8 mouse cellular contexts compared by ENCODE assay signal in the genomic region with DNA sequence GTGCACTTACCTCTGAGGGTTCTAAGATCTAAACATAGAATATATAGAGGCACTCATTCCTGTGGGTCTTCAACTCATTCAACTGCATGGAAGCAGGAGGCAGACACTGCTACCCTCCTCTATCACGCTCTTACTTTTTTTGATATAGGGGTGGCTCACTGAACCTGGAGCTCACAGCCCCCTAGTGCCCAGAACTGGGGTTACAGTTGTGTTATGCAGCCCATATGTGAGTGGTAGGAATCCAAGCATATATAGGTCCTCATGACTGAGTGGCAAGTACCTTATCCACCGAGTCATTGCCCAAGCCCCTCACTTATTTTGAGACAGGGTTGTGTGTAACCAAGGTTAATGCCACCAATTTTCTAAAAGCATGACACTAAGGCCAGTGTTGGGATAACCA. TPM values are rescaled to one million over a fixed set of nuclear protein-coding genes. Genes with fewer than 3 reads are reported as not detected.
DNase-seq lines count a peak whose midpoint lies in the region; ATAC-seq and TF ChIP-seq lines count a peak whose summit lies in the region.

No protein-coding gene starts in this region.

- no peak overlapping the region for H3K4me3 ChIP-seq in forebrain, embryonic 14.5 days (ENCODE audit: low read depth, low read length)
- no peak overlapping the region for H3K4me3 ChIP-seq in forebrain, embryonic 10.5 days
- no peak overlapping the region for H3K4me3 ChIP-seq in midbrain, postnatal 0 days (ENCODE audit: low read depth, low read length)
- H3K4me3 ChIP-seq in midbrain, embryonic 11.5 days (ENCODE audit: low read depth, low read length), result no peak overlapping the region
- H3K4me3 ChIP-seq in liver, adult 2 months (ENCODE audit: insufficient read depth, low read depth, low read length), result no peak overlapping the region
- no peak overlapping the region for H3K4me3 ChIP-seq in thymus, adult 2 months (ENCODE audit: control insufficient read depth, insufficient read depth, low read length)
- H3K4me3 ChIP-seq in forebrain, embryonic 13.5 days, result no peak overlapping the region

- H3K27me3 ChIP-seq in forebrain, embryonic 14.5 days (replicated peaks; ENCODE audit: control insufficient read depth, insufficient read depth, low read length), result no peaks in the 10 kb centered on the region
- H3K27me3 ChIP-seq in forebrain, embryonic 10.5 days (ENCODE audit: poor library complexity, severe bottlenecking), result no peaks in the 10 kb centered on the region
- H3K27me3 ChIP-seq in midbrain, postnatal 0 days (ENCODE audit: insufficient read depth, low read length), result no peaks in the 10 kb centered on the region
- no peaks in the 10 kb centered on the region for H3K27me3 ChIP-seq in midbrain, embryonic 11.5 days (ENCODE audit: control insufficient read depth, insufficient read depth, low read length)
- H3K27me3 ChIP-seq in liver, adult 2 months (ENCODE audit: control insufficient read depth, insufficient read depth, low read length), result no peaks in the 10 kb centered on the region
- no peaks in the 10 kb centered on the region for H3K27me3 ChIP-seq in thymus, adult 2 months (ENCODE audit: control insufficient read depth, insufficient read depth, low read length)
- no peaks in the 10 kb centered on the region for H3K27me3 ChIP-seq in forebrain, embryonic 13.5 days

- peaks cover 58% of the 10 kb centered on the region for H3K36me3 ChIP-seq in forebrain, embryonic 14.5 days (ENCODE audit: control insufficient read depth, insufficient read depth, low read length)
- H3K36me3 ChIP-seq in forebrain, embryonic 10.5 days (replicated peaks), result peaks cover 67% of the 10 kb centered on the region
- peaks cover 31% of the 10 kb centered on the region for H3K36me3 ChIP-seq in midbrain, postnatal 0 days (ENCODE audit: insufficient read depth, low read length)
- peaks cover 10% of the 10 kb centered on the region; the same call in 1 of the 2 replicates for H3K36me3 ChIP-seq in midbrain, embryonic 11.5 days (ENCODE audit: control insufficient read depth, insufficient read depth, low read length)
- H3K36me3 ChIP-seq in liver, adult 2 months (ENCODE audit: control insufficient read depth, insufficient read depth, low read length), result peaks cover 63% of the 10 kb centered on the region
- peaks cover 42% of the 10 kb centered on the region for H3K36me3 ChIP-seq in thymus, adult 2 months (ENCODE audit: control insufficient read depth, insufficient read depth, low read length)
- H3K36me3 ChIP-seq in forebrain, embryonic 13.5 days (ENCODE audit: poor library complexity, severe bottlenecking), result peaks cover 50% of the 10 kb centered on the region

- peak; percentile 9 for DNase-seq in forebrain, embryonic 14.5 days (ENCODE audit: low spot score)
- no peak for DNase-seq in forebrain, embryonic 10.5 days (ENCODE audit: extremely low spot score, low spot score)
- DNase-seq in midbrain, postnatal 0 days (ENCODE audit: low spot score), result peak; percentile 17
- no peak for DNase-seq in midbrain, embryonic 11.5 days (ENCODE audit: low spot score, missing footprints)
- peak; percentile 67 for DNase-seq in c-Kit-positive CD71-positive TER-119-positive erythroid progenitor cells, embryonic 14.5 days (ENCODE audit: low spot score)
- DNase-seq in liver, adult 2 months (ENCODE audit: extremely low read depth, low read depth, low spot score), result peak; percentile 27
- peak; percentile 69 for DNase-seq in thymus, adult 2 months

- no peak overlapping the region for H3K9ac ChIP-seq in forebrain, embryonic 14.5 days (ENCODE audit: low read length)
- H3K9ac ChIP-seq in midbrain, postnatal 0 days (replicated peaks; ENCODE audit: low read length, poor library complexity, severe bottlenecking), result no peak overlapping the region
- no peak overlapping the region for H3K9ac ChIP-seq in midbrain, embryonic 11.5 days (ENCODE audit: low read length)
- H3K9ac ChIP-seq in liver, adult 2 months (ENCODE audit: low read depth, low read length), result no peak overlapping the region
- H3K9ac ChIP-seq in forebrain, embryonic 13.5 days, result no peak overlapping the region

- H3K4me2 ChIP-seq in forebrain, embryonic 14.5 days (ENCODE audit: low read length), result no peak overlapping the region
- H3K4me2 ChIP-seq in midbrain, postnatal 0 days (ENCODE audit: low read depth, low read length, poor library complexity, severe bottlenecking), result no peak overlapping the region
- H3K4me2 ChIP-seq in midbrain, embryonic 11.5 days, result no peak overlapping the region
- no peak overlapping the region for H3K4me2 ChIP-seq in forebrain, embryonic 13.5 days

- no peak overlapping the region for H3K27ac ChIP-seq in forebrain, embryonic 14.5 days (ENCODE audit: low read depth, low read length)
- no peak overlapping the region for H3K27ac ChIP-seq in forebrain, embryonic 10.5 days
- H3K27ac ChIP-seq in midbrain, postnatal 0 days (ENCODE audit: low read depth, low read length), result no peak overlapping the region
- H3K27ac ChIP-seq in midbrain, embryonic 11.5 days (ENCODE audit: low read depth, low read length), result no peak overlapping the region
- H3K27ac ChIP-seq in liver, adult 2 months (replicated peaks; ENCODE audit: insufficient read depth, low read depth, low read length), result no peak overlapping the region
- no peak overlapping the region for H3K27ac ChIP-seq in thymus, adult 2 months (ENCODE audit: control insufficient read depth, insufficient read depth, low read length)
- H3K27ac ChIP-seq in forebrain, embryonic 13.5 days, result no peak overlapping the region

- 76% methylated on average over 2 of the region's 2 CpGs for WGBS in forebrain, embryonic 14.5 days
- WGBS in forebrain, embryonic 10.5 days, result 86% methylated on average over 2 of the region's 2 CpGs
- 90% methylated on average over 2 of the region's 2 CpGs for WGBS in midbrain, postnatal 0 days
- 86% methylated on average over 2 of the region's 2 CpGs for WGBS in midbrain, embryonic 11.5 days
- WGBS in liver, adult 2 months, result 71% methylated on average over 2 of the region's 2 CpGs
- 71% methylated on average over 2 of the region's 2 CpGs for WGBS in thymus, adult 2 months
- 79% methylated on average over 2 of the region's 2 CpGs for WGBS in forebrain, embryonic 13.5 days

- no peaks in the 10 kb centered on the region for H3K9me3 ChIP-seq in forebrain, embryonic 14.5 days (replicated peaks; ENCODE audit: control insufficient read depth, low read length)
- no peaks in the 10 kb centered on the region for H3K9me3 ChIP-seq in forebrain, embryonic 10.5 days
- no peaks in the 10 kb centered on the region for H3K9me3 ChIP-seq in midbrain, postnatal 0 days (ENCODE audit: low read length)
- no peaks in the 10 kb centered on the region for H3K9me3 ChIP-seq in midbrain, embryonic 11.5 days (ENCODE audit: control insufficient read depth, low read length)
- H3K9me3 ChIP-seq in forebrain, embryonic 13.5 days (replicated peaks), result no peaks in the 10 kb centered on the region

- H3K79me2 ChIP-seq in liver, adult 2 months (ENCODE audit: control insufficient read depth, insufficient read depth, low read length), result peaks cover 3% of the 10 kb centered on the region; the same call in 1 of the 2 replicates

- H3K4me1 ChIP-seq in forebrain, embryonic 14.5 days (ENCODE audit: control insufficient read depth, insufficient read depth, low read length), result no peaks in the 10 kb centered on the region
- peaks cover 9% of the 10 kb centered on the region for H3K4me1 ChIP-seq in forebrain, embryonic 10.5 days
- 0 out of 2 replicates have a peak, but pooled peaks cover 2% of the 10 kb centered on the region for H3K4me1 ChIP-seq in midbrain, postnatal 0 days (ENCODE audit: insufficient read depth, low read length)
- H3K4me1 ChIP-seq in midbrain, embryonic 11.5 days (ENCODE audit: control insufficient read depth, insufficient read depth, low read length), result peaks cover 3% of the 10 kb centered on the region; the same call in 1 of the 2 replicates
- H3K4me1 ChIP-seq in liver, adult 2 months (ENCODE audit: control insufficient read depth, insufficient read depth, low read length), result peaks cover 32% of the 10 kb centered on the region
- peaks cover 4% of the 10 kb centered on the region; the same call in 1 of the 2 replicates for H3K4me1 ChIP-seq in thymus, adult 2 months (replicated peaks; ENCODE audit: control insufficient read depth, insufficient read depth, low read length)
- peaks cover 8% of the 10 kb centered on the region for H3K4me1 ChIP-seq in forebrain, embryonic 13.5 days

- peak; percentile 51 for TF ChIP-seq CTCF in midbrain, postnatal 0 days (IDR thresholded peaks at IDR 0.05)
- peak; percentile 53; the same call in 1 of the 2 replicates for TF ChIP-seq CTCF in liver, adult 2 months (IDR thresholded peaks at IDR 0.05; ENCODE audit: low read depth, low read length)
- no peak for TF ChIP-seq CTCF in thymus, adult 2 months (IDR thresholded peaks at IDR 0.05; ENCODE audit: borderline replicate concordance, control insufficient read depth, extremely low read depth, insufficient read depth, low read length, poor library complexity)

- no peak for TF ChIP-seq POLR2A in liver, adult 2 months (IDR thresholded peaks at IDR 0.05; ENCODE audit: extremely low read depth, insufficient read depth, low read length)
- no peak for TF ChIP-seq POLR2A in thymus, adult 2 months (IDR thresholded peaks at IDR 0.05; ENCODE audit: control insufficient read depth, extremely low read depth, insufficient read depth, low read length, poor library complexity)

- ATAC-seq in forebrain, embryonic 14.5 days, result no peak
- no peak for ATAC-seq in midbrain, postnatal 0 days (ENCODE audit: low FRiP score)
- no peak for ATAC-seq in midbrain, embryonic 11.5 days (ENCODE audit: low FRiP score)
- no peak for ATAC-seq in forebrain, embryonic 13.5 days

RNA-seq across cellular contexts. Expression of a gene that starts 6.4 kb away (rescaled TPM):
- 124 and 136 TPM in 2 replicates for polyA plus RNA-seq in forebrain, embryonic 14.5 days (2014; fragmentation: Nextera tagmentation; extraction: Ambion mirVana)
- polyA plus RNA-seq in forebrain, embryonic 10.5 days (2016; fragmentation: Nextera tagmentation; extraction: Ambion mirVana), result 135 and 141 TPM in 2 replicates
- total RNA-seq in midbrain, postnatal 0 days (2014; rRNA removed), result 185 and 214 TPM in 2 replicates
- 174 and 196 TPM in 2 replicates for polyA plus RNA-seq in midbrain, postnatal 0 days (2015; fragmentation: Nextera tagmentation; extraction: Ambion mirVana)
- polyA plus RNA-seq in midbrain, embryonic 11.5 days (2014; fragmentation: Nextera tagmentation; extraction: Ambion mirVana), result 142 and 147 TPM in 2 replicates
- total RNA-seq in liver, adult 2 months (2014; rRNA removed), result 624 and 654 TPM in 2 replicates
- 252 and 300 TPM in 2 replicates for polyA plus RNA-seq in liver, adult 2 months (2012; rRNA removed)
- polyA plus RNA-seq in thymus, adult 2 months (2012; rRNA removed), result 292 and 586 TPM in 2 replicates
- polyA plus RNA-seq in forebrain, embryonic 13.5 days (2015; fragmentation: Nextera tagmentation; extraction: Ambion mirVana), result 79.0 and 92.5 TPM in 2 replicates

RNA-seq across cellular contexts. Expression of a gene that starts 51.7 kb away (rescaled TPM):
- 7.9 and 8.7 TPM in 2 replicates for polyA plus RNA-seq in forebrain, embryonic 14.5 days (2014; fragmentation: Nextera tagmentation; extraction: Ambion mirVana)
- 26.3 and 27.2 TPM in 2 replicates for polyA plus RNA-seq in forebrain, embryonic 10.5 days (2016; fragmentation: Nextera tagmentation; extraction: Ambion mirVana)
- 12.3 and 12.6 TPM in 2 replicates for total RNA-seq in midbrain, postnatal 0 days (2014; rRNA removed)
- 12.0 and 13.5 TPM in 2 replicates for polyA plus RNA-seq in midbrain, postnatal 0 days (2015; fragmentation: Nextera tagmentation; extraction: Ambion mirVana)
- polyA plus RNA-seq in midbrain, embryonic 11.5 days (2014; fragmentation: Nextera tagmentation; extraction: Ambion mirVana), result 19.5 and 21.4 TPM in 2 replicates
- total RNA-seq in liver, adult 2 months (2014; rRNA removed), result 83.4 and 84.2 TPM in 2 replicates
- 20.8 and 21.1 TPM in 2 replicates for polyA plus RNA-seq in liver, adult 2 months (2012; rRNA removed)
- polyA plus RNA-seq in thymus, adult 2 months (2012; rRNA removed), result 5.1 and 5.5 TPM in 2 replicates
- polyA plus RNA-seq in forebrain, embryonic 13.5 days (2015; fragmentation: Nextera tagmentation; extraction: Ambion mirVana), result 10.1 and 12.3 TPM in 2 replicates

Comparison
In these comparisons a context has a peak if more than half of its experiments do, and no peak if none do; other contexts are left out.
1. DNase-seq: peak in forebrain, embryonic 14.5 days (single experiment), midbrain, postnatal 0 days (single experiment), c-Kit-positive CD71-positive TER-119-positive erythroid progenitor cells, embryonic 14.5 days (single experiment), liver, adult 2 months (single experiment) and thymus, adult 2 months (single experiment); none in forebrain, embryonic 10.5 days (single experiment) and midbrain, embryonic 11.5 days (single experiment).